Mouse (Mus musculus) cerebellum, postnatal 25 days (tissue): Measurements from ENCODE around the gene Noc3l.

Source experiments
- DNase-seq, 2 experiments: peaks; one replicate each; pipeline ENCODE4 v3.0.0; 2021; ENCODE audit warnings: mixed read lengths in 2 of 2

Gene Noc3l

DNA sequence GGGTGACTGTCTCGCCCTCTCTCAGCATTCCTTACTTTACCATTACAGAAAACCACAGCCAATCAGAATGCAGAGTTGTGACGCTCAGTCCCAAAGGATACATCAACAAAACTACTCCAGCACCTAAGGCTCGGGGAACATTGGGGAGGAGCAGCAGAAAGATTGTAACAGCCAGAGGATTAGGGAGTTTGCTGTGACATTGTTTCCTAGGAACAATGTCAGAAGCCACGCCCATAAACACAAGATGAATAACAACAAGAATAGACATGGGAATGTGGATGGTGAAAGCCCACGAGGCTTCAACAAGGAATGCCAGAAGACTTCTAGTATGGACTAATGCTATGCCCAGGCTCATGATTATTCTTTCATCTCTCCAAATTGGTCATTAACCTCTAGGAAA, 61.0 kb downstream of the Noc3l start:
- no peak for DNase-seq

DNA sequence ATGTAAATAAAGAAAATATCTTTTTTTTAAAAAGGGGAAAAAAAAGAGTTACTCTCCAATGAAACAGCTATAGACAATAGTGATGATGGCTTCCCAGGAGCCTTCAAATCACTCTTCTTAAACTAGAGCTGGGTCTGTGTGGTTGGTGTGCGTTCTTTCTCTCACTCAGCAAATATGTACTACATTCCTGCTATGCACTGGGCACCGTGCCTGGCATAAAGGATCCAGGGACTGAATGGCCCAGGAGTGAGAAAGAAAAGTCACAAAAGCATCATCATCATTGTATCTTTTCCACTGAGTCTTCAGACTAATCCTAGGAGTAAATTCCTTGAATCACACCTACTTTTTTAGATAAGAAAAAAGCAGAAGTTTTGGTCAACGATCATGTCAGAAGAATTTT, 61.9 kb downstream of the Noc3l start:
- no peak for DNase-seq

- DNase-seq = no peak
These were observed 68.8 kb downstream of the Noc3l start for GRCm38 (mm10) chr19:38750192-38750591.

DNA sequence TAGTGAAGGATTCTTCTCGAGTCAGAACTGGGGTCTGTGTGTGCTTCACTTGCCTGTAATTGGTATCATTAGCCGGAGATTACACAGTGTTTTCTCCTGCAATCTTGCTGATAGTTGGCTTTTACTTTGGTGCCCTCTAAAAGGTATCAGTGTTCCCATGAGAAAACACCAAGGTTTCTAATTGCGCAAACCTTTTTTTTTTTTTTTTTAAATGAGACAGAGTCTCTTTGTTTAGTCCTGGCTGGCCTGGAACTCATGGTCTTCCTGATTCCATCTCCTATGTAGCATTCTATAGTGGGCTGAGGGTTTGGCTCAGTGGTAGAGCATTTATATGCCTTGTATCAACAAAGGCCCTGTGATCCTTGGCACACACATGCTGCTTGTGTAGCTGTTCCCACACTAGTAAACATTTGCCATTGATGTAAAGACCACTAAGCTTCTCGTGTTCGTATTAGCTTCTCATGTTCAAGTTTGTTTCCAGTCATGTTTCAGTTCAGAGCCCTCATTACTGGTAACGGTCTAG, 72.5 kb downstream of the Noc3l start:
- DNase-seq = no peak

GRCm38 (mm10) chr19:38745810-38746491, 73.1 kb downstream of the Noc3l start:
- no peak for DNase-seq

- DNase-seq = no peak
These were observed 74.5 kb downstream of the Noc3l start for GRCm38 (mm10) chr19:38744546-38744945.
